Mouse (Mus musculus): ENCODE measurements around the gene 4921517D22Rik.

GRCm38 (mm10) chr13:59661966-59662365, 31.9 kb downstream of the 4921517D22Rik start:
- TF ChIP-seq CTCF (IDR thresholded peaks at IDR 0.05) (no peak), EP300 (IDR thresholded peaks at IDR 0.05) (no peak)
